Mouse (Mus musculus): ENCODE results near the gene Popdc3. TPM values are rescaled to one million over a fixed set of nuclear protein-coding genes. Genes with fewer than 3 reads are reported as not detected.

Popdc3 gene
- total RNA-seq (2023): not detected

DNA sequence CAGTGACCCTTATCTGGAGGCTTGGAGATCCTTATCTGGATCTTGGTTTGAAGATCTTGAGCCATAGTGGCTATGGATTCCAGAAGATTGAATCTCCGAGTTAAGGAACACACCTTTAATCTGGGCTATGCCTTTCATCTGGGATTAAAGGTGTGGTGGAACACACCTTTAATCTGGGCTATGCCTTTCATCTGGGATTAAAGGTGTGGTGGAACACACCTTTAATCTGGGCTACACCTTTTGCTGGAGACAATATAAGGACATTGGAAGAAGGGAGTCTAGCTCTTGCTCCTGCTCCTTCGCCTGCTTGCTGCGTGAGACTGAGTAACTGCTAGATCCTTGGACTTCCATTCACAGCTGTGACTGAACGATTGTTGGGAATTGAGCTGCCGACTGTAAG is at the start of gene Popdc3:
Gene Popdc3 (plus strand): TSS at position 301 of the 400 bp plus-strand sequence.

DNA sequence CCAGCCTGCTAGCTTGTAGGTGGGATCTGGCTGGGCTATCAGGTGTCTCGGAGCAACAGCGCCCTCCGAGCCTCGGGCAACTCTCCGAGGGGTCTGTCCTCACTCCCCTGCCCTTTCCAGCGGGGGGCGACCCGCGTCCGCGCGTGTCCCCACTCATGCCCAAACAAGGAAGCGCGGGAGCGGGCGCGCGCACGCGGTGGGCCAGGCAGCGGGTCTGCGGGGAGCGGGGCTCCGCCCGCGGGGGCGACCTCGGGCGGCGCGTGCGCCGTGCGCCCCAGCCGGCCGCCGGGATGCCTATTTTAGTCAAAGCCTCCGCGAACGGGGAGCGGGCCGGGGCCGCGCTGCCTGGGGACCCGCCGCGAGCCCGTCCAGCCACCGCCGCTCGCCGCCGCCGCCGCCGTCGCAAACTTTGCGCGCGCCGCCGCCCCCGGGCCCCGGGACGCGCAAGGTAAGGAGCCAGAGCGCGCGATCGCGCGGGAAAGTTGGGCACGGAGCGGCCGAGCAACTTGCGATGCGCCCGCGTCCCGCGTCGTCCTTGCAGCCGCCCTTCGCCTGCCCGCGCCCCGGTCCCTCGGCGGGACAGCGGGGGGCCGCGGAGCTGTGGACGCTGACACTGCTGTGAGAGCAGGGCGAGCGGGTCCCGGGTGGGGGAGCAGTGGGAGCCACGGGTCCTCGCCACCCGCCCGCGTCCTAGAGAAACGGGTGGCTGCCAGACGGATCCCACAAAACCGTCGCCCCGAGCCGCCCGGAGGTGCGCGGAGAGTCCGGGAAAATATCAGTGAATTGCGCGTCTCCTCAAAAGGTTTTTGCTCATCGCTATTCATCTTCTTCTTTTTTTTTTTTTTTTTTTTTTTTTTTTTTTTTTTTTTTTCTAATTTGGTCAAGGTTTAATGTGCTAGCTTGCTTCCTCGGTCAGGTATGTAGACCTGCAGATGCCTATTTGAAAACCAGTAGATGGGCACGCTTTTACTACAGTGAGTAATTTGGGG is 157.8 kb downstream of the Popdc3 start, which contains the start of gene Bves:
Gene Bves (plus strand): TSS at position 339 of the 989 bp plus-strand sequence.

Other genes starting within 250 kb of the Popdc3 start
- gene Prep, start 110.9 kb upstream of the Popdc3 start, total RNA-seq (2023): 10.8 TPM
- not detected for gene Bves, start 157.7 kb downstream of the Popdc3 start, total RNA-seq (2023)

All from CD8-positive naive resting alpha-beta T cell, adult 57 days (primary cell).